Mouse (Mus musculus) retina, embryonic 14.5 days (tissue): ENCODE data around the gene Spock1.
A peak's percentile ranks its signal among the peaks of the same experiment; 100 is the strongest.
"Not testable (repeated sequence)": the region's sequence is repeated elsewhere in the genome, so short reads cannot be mapped to it uniquely, and the experiment has no call there.

Experiments
- DNase-seq: peaks from one replicate; pipeline ENCODE4 v3.0.0-alpha.2; 2015; ENCODE audit warnings: low spot score

The Spock1 gene

DNA sequence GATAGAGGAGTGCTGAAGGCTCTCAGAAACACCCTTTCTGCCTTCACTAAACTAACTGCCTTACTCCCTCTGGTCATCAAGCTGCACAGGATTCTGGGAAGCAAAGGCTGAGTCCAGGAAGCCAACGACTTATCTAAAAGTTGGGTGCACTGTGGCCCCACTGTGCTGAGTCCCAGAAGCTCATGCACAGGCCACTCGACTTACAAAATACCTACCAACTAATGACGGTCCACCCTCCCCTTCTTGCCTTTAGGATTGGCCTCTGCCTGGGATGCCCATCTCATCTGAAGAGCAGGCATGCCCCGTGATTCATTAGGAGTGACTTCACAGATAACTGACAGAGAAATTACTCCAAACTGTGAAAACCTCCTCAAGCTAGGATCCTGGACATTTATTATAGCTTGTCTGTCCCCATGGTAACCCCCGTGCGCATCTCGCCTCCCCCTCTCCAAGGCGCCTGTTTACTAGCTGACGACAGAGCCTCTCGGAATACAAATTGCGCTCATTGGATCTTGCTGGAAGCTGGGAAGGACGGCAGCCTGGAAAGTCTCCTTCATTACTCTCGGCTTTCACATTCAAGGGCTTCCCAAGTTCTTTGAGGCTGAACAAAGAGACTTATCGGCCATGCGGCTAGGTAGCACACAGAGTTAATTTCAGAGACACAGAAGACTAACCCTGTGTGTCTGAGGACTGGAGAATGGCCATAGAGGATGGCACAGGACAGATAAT lies 312.9 kb downstream of the Spock1 start:
- no peak for DNase-seq

DNA sequence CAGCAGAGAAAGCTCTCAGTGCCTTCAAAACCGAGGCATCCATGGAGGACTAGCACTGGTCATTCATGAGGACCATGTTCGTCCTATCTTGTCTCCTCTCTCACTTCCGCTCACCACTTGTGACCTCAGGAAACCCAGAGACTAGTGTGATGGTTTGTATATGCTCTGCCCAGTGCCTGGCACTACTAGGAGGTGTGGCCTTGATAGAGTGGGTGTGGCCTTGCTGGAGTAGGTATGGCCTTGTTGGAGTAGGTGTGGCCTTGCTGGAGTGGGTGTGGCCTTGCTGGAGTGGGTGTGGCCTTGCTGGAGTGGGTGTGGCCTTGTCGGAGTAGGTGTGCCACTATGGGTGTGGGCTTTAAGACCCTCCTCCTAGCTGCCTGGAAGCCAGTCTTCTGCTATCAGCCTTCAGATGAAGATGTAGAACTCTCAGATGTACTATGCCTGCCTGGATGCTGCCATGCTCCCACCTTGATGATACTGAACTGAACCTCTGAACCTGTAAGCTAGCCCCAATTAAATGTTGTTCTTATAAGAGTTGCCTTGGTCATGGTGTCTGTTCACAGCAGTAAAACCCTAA lies 318.7 kb downstream of the Spock1 start:
- not testable (repeated sequence) for DNase-seq

GRCm38 (mm10) chr13:57588558-57589273 lies 319.4 kb downstream of the Spock1 start:
- peak; percentile 60 for DNase-seq

- DNase-seq = no peak
These were observed 323.0 kb downstream of the Spock1 start for GRCm38 (mm10) chr13:57585131-57585530.

- DNase-seq = no peak
These were observed 325.7 kb downstream of the Spock1 start for GRCm38 (mm10) chr13:57582314-57582976.

- no peak for DNase-seq
These were observed 330.4 kb downstream of the Spock1 start for GRCm38 (mm10) chr13:57577541-57578244.

DNA sequence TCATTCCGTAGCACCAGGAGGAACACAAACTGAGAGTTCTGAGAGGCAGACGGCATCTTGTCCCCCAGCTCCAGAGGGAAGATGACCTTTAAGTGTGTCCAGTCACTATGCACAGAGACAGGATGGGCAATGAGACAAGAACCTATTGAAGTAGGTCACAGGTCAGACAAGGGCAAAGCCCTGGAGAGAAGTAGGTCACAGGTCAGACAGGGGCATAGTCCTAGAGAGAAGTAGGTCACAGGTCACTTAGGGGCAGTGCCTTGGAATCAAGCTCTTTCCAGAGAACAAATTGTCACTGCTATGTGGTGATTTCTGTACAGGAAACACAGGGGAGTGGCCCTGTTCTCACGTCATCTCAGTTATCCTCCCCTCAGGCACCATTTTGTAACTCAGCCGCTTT lies 334.6 kb downstream of the Spock1 start:
- DNase-seq = no peak

GRCm38 (mm10) chr13:57568404-57568803 lies 339.7 kb downstream of the Spock1 start:
- no peak for DNase-seq

DNA sequence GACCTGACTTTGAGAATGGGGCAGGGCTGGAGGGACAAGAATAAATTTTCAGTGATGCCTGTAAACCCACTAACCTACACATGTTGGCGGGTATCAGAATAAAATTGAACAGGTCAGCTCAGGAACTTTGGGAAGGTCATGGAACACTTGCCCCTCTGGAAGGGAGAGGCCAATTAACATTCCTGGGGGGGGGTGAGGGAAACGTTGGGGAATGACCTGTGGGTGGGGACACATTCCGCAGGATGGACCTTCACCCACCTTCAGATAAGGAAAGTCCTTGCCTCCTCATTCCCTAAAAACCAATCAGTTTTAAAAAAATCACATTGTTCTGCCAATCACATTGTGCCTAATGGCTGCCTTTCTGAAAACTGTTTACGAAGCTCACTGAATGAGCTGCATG lies 352.9 kb downstream of the Spock1 start:
- DNase-seq = no peak

GRCm38 (mm10) chr13:57549743-57550142 lies 358.4 kb downstream of the Spock1 start:
- peak; percentile 81 for DNase-seq

DNA sequence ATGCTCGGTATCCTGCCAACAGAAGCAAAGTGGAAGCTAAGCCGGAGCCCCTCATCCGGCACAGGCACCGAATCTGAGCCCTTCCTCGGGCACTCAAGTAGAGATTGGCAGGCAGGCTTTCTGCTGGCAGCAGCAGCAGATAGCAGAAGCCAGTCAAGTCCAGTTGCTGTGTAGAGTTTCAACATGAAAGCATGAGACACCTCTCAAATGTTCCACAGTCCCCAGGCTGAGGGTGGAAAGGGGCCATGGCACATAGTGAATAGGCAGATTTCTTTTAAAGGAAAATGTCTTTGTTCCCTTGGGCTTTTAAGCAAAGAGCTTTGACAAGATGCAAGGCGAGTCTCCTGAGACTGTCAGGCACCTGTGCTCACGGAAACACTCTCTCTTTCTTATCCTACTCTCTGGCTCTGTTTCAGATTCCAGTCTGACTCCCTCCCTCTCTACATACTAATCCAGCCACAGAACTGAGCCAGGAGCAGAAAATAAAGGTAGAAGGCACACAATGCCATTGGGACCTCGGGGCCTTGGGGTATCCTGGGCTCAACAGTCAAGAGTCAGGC lies 371.1 kb downstream of the Spock1 start:
- no peak for DNase-seq

GRCm38 (mm10) chr13:57534325-57534724 lies 373.8 kb downstream of the Spock1 start:
- DNase-seq = no peak

DNA sequence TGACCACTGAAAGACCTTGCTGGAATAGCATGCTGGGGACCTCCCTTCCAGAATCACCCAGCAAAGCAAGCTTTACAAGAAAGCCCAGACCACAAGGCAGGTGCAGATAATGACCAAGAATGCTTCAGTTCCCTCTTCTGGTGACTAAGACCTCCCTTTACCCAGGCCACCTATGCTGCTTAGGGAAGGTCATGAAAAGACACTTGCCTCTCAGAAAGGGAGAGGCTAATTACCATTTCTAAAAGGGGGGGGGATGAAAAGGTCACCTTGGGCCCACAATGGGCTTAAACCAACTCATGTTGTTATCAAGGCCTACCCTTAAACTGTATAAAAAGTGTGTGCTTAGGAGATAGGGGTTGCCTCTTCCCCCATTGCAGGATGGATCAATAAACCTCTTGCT lies 382.2 kb downstream of the Spock1 start:
- no peak for DNase-seq

GRCm38 (mm10) chr13:57524546-57524945 lies 383.6 kb downstream of the Spock1 start:
- no peak for DNase-seq

DNA sequence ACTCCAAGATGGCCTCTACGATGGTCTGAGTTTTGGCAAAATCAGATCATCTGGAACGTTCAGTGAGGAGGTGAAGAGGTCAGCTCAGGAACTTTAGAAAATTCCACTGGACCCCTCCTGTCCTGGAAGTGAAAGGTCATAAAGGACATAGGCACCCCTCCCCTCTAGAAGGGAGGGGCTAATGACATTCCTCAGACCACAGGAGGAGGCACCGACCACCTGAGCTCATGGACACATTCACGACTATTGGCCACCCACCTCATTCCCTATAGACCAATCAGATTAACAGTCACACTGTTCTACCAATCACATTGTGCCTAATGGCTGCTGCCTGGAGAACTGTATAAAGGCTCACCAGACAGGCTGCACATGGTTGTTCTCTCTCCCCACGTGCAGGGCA lies 384.8 kb downstream of the Spock1 start:
- DNase-seq = no peak

DNA sequence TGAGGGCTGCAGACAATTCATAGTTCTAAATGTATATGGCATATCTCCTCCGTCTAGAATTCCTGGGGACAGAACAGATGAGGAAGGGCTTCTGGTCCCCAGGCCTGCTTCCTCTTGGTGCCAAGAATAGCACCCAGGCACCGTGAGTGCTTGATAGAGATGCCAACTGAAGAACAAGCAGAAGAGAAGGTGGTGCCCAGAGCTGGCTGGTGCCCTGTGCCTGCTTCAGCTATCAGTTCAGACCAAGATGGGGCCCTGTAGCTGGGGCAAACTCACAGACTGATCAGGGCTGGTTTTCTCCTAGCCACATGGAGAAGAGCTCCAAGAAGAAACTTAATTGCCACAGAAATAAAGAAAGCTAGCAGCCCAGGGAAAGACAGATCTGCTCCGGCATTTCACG lies 385.8 kb downstream of the Spock1 start:
- DNase-seq = no peak

DNA sequence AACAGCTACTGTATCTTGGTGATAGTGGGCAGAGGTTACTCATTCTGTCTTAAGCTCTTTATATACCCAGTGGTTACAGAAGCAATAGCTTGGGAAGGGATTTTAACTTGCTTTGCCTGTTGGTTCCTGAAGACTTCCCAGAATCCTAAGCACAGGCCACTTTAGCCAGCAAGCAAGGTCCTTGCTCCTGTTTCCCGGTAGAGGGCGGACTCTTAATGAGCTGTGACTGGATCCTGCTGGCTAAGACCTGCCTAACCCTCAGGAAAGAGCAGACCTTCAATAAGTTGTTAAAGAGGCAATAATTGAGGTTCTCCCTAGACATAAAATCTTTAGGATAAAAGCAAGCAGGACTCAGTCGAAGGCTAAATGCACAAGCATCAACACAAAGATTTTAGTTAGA lies 387.0 kb downstream of the Spock1 start:
- DNase-seq = peak; percentile 69

GRCm38 (mm10) chr13:57519790-57520189 lies 388.3 kb downstream of the Spock1 start:
- DNase-seq = no peak

- DNase-seq = no peak
These were observed 392.4 kb downstream of the Spock1 start for GRCm38 (mm10) chr13:57515737-57516136.

GRCm38 (mm10) chr13:57501552-57501951 lies 406.6 kb downstream of the Spock1 start:
- DNase-seq = no peak

DNA sequence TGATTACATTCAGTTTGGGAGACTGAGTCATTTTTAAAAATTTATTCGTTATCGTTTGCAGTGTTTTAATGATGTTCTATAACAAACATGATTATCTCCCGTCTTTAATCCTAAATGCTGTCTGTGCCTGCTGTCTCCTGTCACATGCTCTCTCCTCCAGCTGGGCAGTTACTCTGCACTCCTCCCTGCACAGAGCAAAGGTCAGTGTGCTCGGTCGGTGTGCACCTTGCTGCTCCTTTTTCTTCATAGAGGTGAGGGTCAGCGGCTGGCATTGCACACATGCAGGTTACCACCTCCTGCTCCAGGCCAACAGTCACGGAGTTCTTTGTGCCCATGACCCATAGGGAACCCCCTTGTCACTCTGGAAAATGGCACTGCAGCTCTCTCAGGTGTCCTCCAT lies 411.4 kb downstream of the Spock1 start:
- DNase-seq = no peak

GRCm38 (mm10) chr13:57494838-57495237 lies 413.3 kb downstream of the Spock1 start:
- no peak for DNase-seq
